Mouse (Mus musculus): ENCODE results near the gene Ccdc194. TPM values are rescaled to one million over a fixed set of nuclear protein-coding genes. Genes with fewer than 3 reads are reported as not detected.

Ccdc194 gene
- total RNA-seq, 2 experiments from 2014 or later: not detected

Other genes starting within 250 kb of the Ccdc194 start
- gene Use1, start 158.9 kb downstream of the Ccdc194 start, total RNA-seq (2021): 100 to 1,000 TPM in 1 of 2 experiments, 10 to 100 TPM in 1; 97.6 to 103 TPM
- gene Ocel1, start 154.4 kb downstream of the Ccdc194 start, total RNA-seq (2021): 10 to 100 TPM; 17.1 to 21.3 TPM
- gene Nr2f6, start 143.8 kb downstream of the Ccdc194 start, total RNA-seq (2021): 10 to 100 TPM; 21.9 to 26.2 TPM
- 1 to 10 TPM; 5.0 to 5.9 TPM for gene Ushbp1, start 129.9 kb downstream of the Ccdc194 start, total RNA-seq (2021)
- gene Babam1, start 128.8 kb downstream of the Ccdc194 start, total RNA-seq (2021): 10 to 100 TPM; 73.4 to 86.2 TPM
- 1 to 10 TPM in 1 of 2 experiments, under 1 TPM in 1; 0.79 to 1.2 TPM for gene Ankle1, start 119.7 kb downstream of the Ccdc194 start, total RNA-seq (2021)
- gene Abhd8, start 62.1 kb downstream of the Ccdc194 start, total RNA-seq (2021): 100 to 1,000 TPM; 171 to 183 TPM
- gene Mrpl34, start 60.8 kb downstream of the Ccdc194 start, total RNA-seq (2021): 10 to 100 TPM; 67.1 to 72.5 TPM
- 100 to 1,000 TPM; 120 to 127 TPM for gene Dda1, start 56.5 kb downstream of the Ccdc194 start, total RNA-seq (2021)
- 10 to 100 TPM; 67.7 to 71.5 TPM for gene Ano8, start 39.7 kb downstream of the Ccdc194 start, total RNA-seq (2021)
- gene Gtpbp3, start 37.6 kb downstream of the Ccdc194 start, total RNA-seq (2021): 10 to 100 TPM; 29.0 to 29.2 TPM
- 1 to 10 TPM; 5.6 to 7.3 TPM for gene Plvap, start 14.0 kb downstream of the Ccdc194 start, total RNA-seq (2021)
- 1 to 10 TPM in 1 of 2 experiments, under 1 TPM in 1; 0.95 to 3.4 TPM for gene Bst2, start 11.7 kb upstream of the Ccdc194 start, total RNA-seq (2021)
- 10 to 100 TPM; 35.1 to 36.6 TPM for gene Mvb12a, start 17.2 kb upstream of the Ccdc194 start, total RNA-seq (2021)
- not detected for gene Tmem221, start 33.2 kb upstream of the Ccdc194 start, total RNA-seq (2021)
- gene Nxnl1, start 40.9 kb upstream of the Ccdc194 start, total RNA-seq (2021): not detected
- gene Slc27a1, start 43.2 kb upstream of the Ccdc194 start, total RNA-seq (2021): 10 to 100 TPM; 69.5 to 73.6 TPM
- 10 to 100 TPM; 63.1 to 75.1 TPM for gene Pgls, start 66.5 kb upstream of the Ccdc194 start, total RNA-seq (2021)
- gene Fam129c, start 71.9 kb upstream of the Ccdc194 start, total RNA-seq (2021): 1 to 10 TPM; 3.4 to 3.5 TPM
- 10 to 100 TPM; 65.9 to 71.6 TPM for gene Colgalt1, start 85.3 kb upstream of the Ccdc194 start, total RNA-seq (2021)
- 100 to 1,000 TPM; 279 to 290 TPM for gene Unc13a, start 146.0 kb upstream of the Ccdc194 start, total RNA-seq (2021)
- 1 to 10 TPM; 6.1 to 6.6 TPM for gene Jak3, start 150.6 kb upstream of the Ccdc194 start, total RNA-seq (2021)
- gene Insl3, start 163.5 kb upstream of the Ccdc194 start, total RNA-seq (2021): 1 to 10 TPM; 1.2 to 2.0 TPM
- under 1 TPM; 0.26 to 0.41 TPM for gene B3gnt3, start 176.1 kb upstream of the Ccdc194 start, total RNA-seq (2021)
- gene Fcho1, start 200.0 kb upstream of the Ccdc194 start, total RNA-seq (2021): 100 to 1,000 TPM; 139 to 143 TPM